Mouse (Mus musculus) cortical plate, adult 2 months (tissue): ENCODE results near the gene Edem1. TPM values are rescaled to one million over a fixed set of nuclear protein-coding genes. Genes with fewer than 3 reads are reported as not detected.

Source experiments
- H3K27ac ChIP-seq: fragments of 200-500 bp; 2 replicates; pipeline ENCODE4 v1.5.1; 2012; ENCODE audit warnings: low read length, control low read depth, inconsistent platforms; ENCODE audit not compliant: insufficient read depth
- H3K4me1 ChIP-seq: fragments of 200-500 bp; 2 replicates; pipeline ENCODE4 v1.6.1; 2011; ENCODE audit warnings: low read length; ENCODE audit not compliant: control insufficient read depth, insufficient read depth
- H3K4me3 ChIP-seq: fragments of 200-500 bp; 2 replicates; pipeline ENCODE4 v1.5.1; 2011; ENCODE audit warnings: mild to moderate bottlenecking, low read length, control low read depth; ENCODE audit not compliant: insufficient read depth
- CTCF ChIP-seq: fragments of 200-500 bp; IDR thresholded peaks from 2 replicates; pipeline ENCODE4 v1.5.1; 2011; ENCODE audit warnings: mild to moderate bottlenecking, control low read depth, low read length; ENCODE audit not compliant: insufficient read depth; ENCODE audit errors: extremely low read depth
- POLR2A ChIP-seq: fragments of 200-500 bp; IDR thresholded peaks from 2 replicates; pipeline ENCODE4 v1.6.1; 2011; ENCODE audit warnings: mild to moderate bottlenecking, low read length, control low read depth; ENCODE audit not compliant: insufficient read depth; ENCODE audit errors: extremely low read depth
- polyA plus RNA-seq: library from polyadenylated mRNA; depleted of rRNA; stranded (reverse); fragments of >200 nt; gene quantifications from 2 replicates; pipeline ENCODE4 v1.2.3, GENCODE M21; 2012

Gene Edem1
- polyA plus RNA-seq, 1 experiment: 12.9 TPM

DNA sequence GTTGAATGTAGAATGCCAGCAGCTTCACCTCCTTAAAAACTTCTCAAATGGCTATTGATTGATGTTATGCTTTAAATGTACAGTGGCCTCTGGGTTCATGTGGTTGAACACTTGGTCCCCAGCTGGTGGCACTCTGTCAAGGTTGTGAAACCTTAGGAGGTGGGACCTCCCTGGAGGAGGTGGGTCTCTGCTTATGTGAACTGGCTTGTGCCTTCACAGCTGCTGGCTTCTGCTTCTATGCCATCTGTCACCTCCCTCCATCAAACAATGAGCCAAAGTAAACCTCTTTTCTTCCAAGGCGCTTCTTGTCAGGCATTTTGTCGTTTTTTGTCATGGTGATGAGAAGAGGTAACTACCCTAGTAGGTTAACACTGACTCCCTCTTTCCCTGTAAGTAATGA is 31.7 kb upstream of the Edem1 start:
- no peak for TF ChIP-seq POLR2A
- no peak for TF ChIP-seq CTCF
- Histone ChIP-seq H3K4me1 (peaks cover 3% of the 10 kb centered on the region; the same call in 1 of the 2 replicates), H3K27ac (no peak overlapping the region), H3K4me3 (no peak overlapping the region)

DNA sequence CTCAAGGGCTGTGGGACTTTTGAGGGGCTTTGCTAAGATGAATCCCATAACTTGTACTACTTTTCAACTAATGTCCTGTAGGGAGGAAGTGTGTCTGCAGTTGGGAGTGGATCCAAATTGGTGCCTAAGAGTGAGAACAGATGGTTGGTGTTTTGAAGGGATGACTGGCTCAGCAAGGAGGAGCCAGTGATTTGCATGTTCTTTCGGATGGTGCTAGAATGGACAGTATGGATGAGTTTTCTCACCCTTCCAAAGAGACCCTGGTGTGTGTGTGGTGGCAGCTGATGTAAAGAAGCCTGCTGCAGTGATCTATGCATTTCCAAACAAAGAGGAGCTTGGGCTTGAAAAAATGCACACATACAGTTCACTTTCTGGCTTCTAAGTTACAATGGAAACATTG is 23.2 kb upstream of the Edem1 start:
- H3K4me1 ChIP-seq: peaks cover 10% of the 10 kb centered on the region; the same call in 1 of the 2 replicates
- H3K27ac ChIP-seq: no peak overlapping the region
- TF ChIP-seq POLR2A (no peak), CTCF (no peak)
- H3K4me3 ChIP-seq: no peak overlapping the region

DNA sequence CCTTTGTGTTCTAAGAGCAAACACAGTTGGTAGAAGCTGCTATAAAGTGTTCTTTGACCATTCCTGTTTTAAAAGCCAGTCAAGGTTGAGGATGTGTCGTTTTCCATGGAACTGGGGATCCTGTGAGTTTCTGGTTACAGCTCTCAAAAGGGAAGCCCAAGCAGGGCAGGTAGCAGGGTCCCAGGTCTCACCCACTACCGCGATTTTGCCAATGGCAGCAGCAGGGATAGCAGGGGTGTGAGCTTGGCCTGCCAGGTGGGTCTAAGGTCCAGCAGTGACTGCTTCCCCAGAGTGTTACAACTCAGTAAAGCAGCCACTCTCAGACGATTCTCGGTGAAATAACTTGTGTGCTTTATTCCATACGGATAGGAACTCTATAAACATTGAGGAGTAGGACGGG is 22.6 kb upstream of the Edem1 start:
- H3K4me1 ChIP-seq: peaks cover 10% of the 10 kb centered on the region; the same call in 1 of the 2 replicates
- TF ChIP-seq POLR2A (no peak), CTCF (no peak)
- H3K4me3 ChIP-seq: no peak overlapping the region
- no peak overlapping the region for H3K27ac ChIP-seq

DNA sequence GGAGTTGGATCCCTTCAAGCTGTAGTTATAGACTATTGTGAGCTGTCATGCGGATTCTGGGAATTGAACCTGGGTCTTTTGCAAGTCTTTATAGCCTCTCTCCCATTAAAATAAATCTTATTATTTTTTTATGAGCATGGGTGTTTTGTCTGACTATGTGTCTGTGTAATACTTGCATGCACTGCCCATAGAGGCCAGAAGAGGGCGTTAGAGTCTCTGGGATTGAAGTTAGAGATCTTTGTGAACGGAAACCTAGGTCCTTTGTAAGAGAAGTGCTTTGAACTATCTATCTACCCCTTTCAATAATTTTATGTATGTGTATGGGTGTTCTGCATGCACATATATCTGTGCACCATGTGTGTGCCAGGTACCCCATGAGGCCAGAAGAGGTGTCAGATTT is 21.0 kb upstream of the Edem1 start:
- no peak overlapping the region for H3K4me3 ChIP-seq
- TF ChIP-seq CTCF (no peak), POLR2A (no peak)

DNA sequence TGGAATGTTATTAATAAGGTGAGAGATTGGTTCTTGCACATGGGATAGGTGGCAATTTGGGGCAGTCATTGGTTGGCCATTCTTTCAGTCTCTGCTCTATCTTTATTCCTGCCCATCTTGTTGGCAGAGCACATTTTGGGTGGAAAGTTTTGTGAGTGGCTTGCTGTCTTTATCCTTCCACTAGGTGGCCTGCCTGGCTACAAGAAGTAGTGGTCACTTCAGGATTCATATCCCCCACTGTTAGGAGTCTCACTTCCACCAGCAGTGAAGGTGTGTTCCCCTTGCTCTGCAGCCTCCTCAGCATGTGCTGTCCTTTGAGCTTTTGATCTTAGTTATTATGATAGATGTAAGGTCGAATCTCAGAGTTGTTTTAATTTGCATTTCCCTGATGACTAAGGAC is 19.7 kb upstream of the Edem1 start:
- Histone ChIP-seq H3K27ac (no peak overlapping the region), H3K4me1 (peaks cover 10% of the 10 kb centered on the region; the same call in 1 of the 2 replicates), H3K4me3 (no peak overlapping the region)
- TF ChIP-seq CTCF (0 out of 2 replicates have a peak, but pooled peaks have one; percentile 12), POLR2A (no peak)

More for the DNA sequence above, 21.0 kb upstream of the Edem1 start:
- Histone ChIP-seq H3K4me1 (peaks cover 10% of the 10 kb centered on the region; the same call in 1 of the 2 replicates), H3K27ac (no peak overlapping the region)

DNA sequence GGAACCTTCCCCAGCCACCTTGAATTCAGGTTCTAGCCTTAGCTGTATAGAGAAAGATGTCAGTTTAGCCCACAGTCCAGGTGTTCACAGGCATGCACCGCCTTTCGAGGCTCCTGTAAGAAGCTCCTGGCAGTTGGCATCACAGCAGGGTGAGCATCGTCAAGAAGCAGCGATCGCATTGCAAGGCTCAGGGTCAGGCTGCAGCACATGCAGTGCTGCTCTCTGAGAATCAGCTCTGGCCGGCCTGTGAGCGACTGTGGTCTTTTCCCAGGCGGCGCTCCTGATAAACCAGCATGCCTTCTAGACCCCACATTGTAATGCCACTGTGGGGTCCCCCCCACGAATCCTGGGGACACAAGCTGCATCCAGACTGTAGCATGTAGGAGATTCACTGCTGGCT is 18.2 kb upstream of the Edem1 start:
- no peak for TF ChIP-seq CTCF
- no peak for TF ChIP-seq POLR2A
- no peak overlapping the region for H3K27ac ChIP-seq
- H3K4me1 ChIP-seq: peaks cover 5% of the 10 kb centered on the region; the same call in 1 of the 2 replicates
- H3K4me3 ChIP-seq: no peak overlapping the region

DNA sequence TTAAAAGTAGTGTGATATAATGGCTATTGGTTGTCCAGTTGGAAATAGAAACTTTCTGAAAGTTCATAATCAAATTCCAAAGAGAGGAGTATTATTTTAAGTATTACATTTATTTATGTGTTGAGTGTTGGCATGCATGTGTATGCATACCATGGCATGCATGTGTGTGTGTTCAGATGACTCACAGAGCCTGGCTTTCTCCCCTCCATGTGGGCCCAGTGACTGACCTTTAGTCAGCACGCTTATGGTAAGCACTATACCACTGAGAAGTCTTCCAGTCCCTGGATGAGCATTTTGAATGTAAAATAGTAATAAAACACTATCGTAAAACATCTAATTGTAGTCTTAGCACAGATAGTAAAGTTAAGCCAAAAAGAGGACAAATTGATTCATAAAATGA is 16.3 kb upstream of the Edem1 start:
- H3K4me3 ChIP-seq: no peak overlapping the region

DNA sequence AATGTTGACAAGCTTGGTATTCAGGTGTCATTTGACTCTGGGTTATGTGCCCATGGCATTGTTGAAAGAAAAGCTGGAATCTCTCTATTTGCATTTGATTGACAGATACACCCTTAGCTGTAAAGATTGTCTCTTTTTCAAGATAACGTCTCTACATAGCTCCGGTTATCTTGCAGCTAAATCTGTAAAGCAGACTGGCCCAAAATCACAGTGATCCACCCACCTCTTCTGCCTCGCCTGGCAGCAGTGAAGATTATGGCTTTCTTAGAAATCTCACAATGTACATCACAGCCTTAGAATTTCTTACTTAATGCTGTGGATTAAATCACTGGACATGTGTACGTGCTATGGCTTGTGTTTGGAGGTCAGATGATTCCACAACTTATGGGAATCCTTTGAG is 10.9 kb upstream of the Edem1 start:
- TF ChIP-seq POLR2A: no peak
- TF ChIP-seq CTCF: no peak
- no peak overlapping the region for H3K4me3 ChIP-seq
- H3K27ac ChIP-seq: no peak overlapping the region; the same call in 1 of the 2 replicates
- H3K4me1 ChIP-seq: peaks cover 8% of the 10 kb centered on the region; the same call in 1 of the 2 replicates

More for the DNA sequence above, 16.3 kb upstream of the Edem1 start:
- Histone ChIP-seq H3K4me1 (peaks cover 6% of the 10 kb centered on the region; the same call in 1 of the 2 replicates), H3K27ac (no peak overlapping the region)
- TF ChIP-seq CTCF (no peak), POLR2A (no peak)

DNA sequence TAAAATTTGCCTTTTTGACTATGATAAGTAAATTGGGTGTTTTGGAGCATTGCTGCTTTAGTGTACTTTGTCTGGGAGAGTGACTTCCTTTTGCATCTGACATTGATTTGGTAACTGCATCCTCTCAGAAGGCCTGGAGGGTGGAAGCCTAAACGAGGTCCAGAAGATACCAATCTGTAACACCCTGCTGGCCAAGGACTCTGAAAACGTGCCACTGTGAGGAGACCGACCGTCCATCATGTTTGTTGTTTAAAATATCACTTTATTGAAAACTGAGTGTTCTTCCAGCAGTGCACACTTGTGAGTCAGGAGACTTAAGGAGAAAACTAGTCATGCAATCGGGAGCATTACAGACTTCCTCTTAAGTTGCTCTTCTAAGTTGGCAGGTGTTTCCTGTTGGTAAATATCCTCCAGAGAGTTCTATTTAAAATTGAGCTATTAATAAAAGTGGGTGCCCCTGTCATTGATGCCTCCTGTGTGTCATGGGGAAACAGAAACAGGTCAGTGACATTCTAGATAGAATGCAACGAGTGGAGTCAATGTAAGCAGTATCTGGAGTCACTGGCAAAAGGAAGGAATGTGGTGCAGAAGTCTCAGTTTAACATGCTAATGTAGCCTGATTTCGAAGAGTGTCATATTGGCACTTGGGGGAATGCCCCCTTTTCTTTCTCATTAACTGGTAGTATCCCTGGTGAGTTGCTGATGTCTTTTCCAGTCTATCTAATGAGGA is 3.5 kb upstream of the Edem1 start:
- Histone ChIP-seq H3K4me1 (no peaks in the 10 kb centered on the region; the same call in 1 of the 2 replicates), H3K27ac (peak overlapping the region; percentile 87; the same call in 1 of the 2 replicates), H3K4me3 (no peak overlapping the region)
- TF ChIP-seq POLR2A: no peak

DNA sequence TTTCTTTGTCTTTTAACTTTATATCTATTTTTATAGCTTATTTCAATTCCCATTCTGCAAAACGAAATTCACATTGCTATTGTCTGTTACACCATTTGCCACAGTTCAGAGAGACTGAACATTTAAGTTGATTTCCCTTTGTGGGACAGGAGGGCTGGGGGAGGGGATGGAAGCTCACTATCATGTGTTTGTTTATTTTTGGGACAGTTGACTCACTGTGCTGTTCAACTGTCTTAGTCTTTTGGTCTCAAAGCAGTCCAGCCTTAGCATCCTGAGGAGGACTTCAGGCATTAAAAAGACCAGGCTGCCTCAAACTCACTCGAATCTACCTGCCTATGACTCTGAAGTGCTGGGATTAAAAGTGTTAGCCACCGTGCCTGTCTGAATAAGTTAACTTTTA is 2.4 kb upstream of the Edem1 start:
- peaks cover 1% of the 10 kb centered on the region; the same call in 1 of the 2 replicates for H3K4me1 ChIP-seq
- H3K27ac ChIP-seq: no peak overlapping the region
- TF ChIP-seq CTCF (no peak), POLR2A (no peak)
- no peak overlapping the region for H3K4me3 ChIP-seq
